Mouse (Mus musculus): ENCODE measurements around the gene Fam181a. TPM values are rescaled to one million over a fixed set of nuclear protein-coding genes. Genes with fewer than 3 reads are reported as not detected.

The Fam181a gene
- total RNA-seq (2017) = not detected in 3 replicates

DNA sequence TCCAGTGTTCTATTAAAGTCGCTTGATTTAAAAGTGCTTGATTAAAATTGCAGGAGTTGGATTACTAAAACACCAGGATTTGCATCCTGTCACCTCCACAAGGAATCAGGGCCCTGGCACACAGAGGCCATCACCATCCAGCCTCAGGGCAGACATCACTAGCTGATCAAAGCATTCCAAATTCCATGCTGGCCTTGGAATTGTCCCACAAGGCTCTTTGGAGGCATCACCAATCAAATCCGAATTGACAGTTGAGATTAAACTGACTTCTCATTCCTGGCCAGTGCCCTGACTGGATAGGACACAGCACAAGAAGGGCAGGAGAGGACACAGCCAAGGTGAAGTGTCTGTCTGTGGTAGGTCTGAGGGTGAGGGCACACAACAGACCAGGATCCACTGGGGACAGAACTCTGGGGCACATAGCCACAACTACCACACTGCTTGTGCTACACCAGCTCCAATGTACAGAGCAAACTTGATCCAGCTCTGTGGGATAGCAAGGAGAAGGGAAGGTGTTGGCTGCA, at the start of gene Fam181a:
TSS of gene Fam181a (plus strand) at position 232 of the 524 bp plus-strand sequence.
- no peak for ATAC-seq (replicated peaks; ENCODE audit: insufficient number of reproducible peaks, low FRiP score, low TSS enrichment, poor library complexity, severe bottlenecking)

- ATAC-seq (replicated peaks; ENCODE audit: insufficient number of reproducible peaks, low FRiP score, low TSS enrichment, poor library complexity, severe bottlenecking) = no peak
Observed at GRCm38 (mm10) chr12:103262017-103262865, 48.5 kb upstream of the Fam181a start.

DNA sequence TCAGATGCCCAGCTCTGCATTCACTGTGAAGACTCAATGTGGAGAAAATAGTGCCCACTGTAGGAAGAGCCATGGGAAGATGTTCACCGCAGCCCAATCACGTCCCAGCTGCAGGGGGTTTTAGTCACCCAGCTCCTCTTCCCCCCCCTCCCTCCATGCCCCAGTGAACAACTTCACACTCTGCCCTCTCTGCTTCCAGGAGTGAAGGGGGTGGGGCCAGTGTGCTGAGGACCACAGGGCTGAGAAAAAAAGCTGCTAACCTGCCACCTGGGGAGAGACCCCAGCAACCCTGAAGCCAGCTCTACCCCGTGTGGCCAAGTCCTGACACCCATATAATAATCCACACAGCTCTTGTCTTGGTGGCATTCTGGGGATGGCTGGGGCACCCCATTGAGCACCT, 44.2 kb upstream of the Fam181a start:
- ATAC-seq (replicated peaks; ENCODE audit: insufficient number of reproducible peaks, low FRiP score, low TSS enrichment, poor library complexity, severe bottlenecking) = no peak

GRCm38 (mm10) chr12:103272176-103272575, 38.6 kb upstream of the Fam181a start:
- ATAC-seq (replicated peaks; ENCODE audit: insufficient number of reproducible peaks, low FRiP score, low TSS enrichment, poor library complexity, severe bottlenecking) = no peak

GRCm38 (mm10) chr12:103273051-103273450, 37.7 kb upstream of the Fam181a start:
- ATAC-seq (replicated peaks; ENCODE audit: insufficient number of reproducible peaks, low FRiP score, low TSS enrichment, poor library complexity, severe bottlenecking) = no peak

DNA sequence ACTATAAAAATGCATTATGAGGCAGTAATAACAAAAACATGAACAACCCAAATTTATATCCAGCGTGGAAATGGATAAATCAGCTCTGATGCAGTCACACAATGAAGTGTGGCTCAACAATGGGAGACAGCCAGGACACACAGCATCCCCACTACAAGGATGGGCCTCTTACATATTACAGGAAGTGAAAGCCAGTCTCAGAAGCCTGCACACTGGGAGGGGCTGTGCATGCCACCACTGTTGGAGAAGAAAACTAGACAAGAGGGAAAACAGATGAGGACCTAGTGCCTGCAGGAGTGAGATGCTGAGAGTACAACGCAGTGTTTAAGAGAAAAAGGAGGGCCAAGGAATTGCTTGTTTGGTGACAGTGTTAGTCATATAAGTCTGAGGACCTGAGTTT, 37.0 kb upstream of the Fam181a start:
- no peak for ATAC-seq (replicated peaks; ENCODE audit: insufficient number of reproducible peaks, low FRiP score, low TSS enrichment, poor library complexity, severe bottlenecking)

- no peak for ATAC-seq (replicated peaks; ENCODE audit: insufficient number of reproducible peaks, low FRiP score, low TSS enrichment, poor library complexity, severe bottlenecking)
Observed at GRCm38 (mm10) chr12:103276422-103276821, 34.4 kb upstream of the Fam181a start.

DNA sequence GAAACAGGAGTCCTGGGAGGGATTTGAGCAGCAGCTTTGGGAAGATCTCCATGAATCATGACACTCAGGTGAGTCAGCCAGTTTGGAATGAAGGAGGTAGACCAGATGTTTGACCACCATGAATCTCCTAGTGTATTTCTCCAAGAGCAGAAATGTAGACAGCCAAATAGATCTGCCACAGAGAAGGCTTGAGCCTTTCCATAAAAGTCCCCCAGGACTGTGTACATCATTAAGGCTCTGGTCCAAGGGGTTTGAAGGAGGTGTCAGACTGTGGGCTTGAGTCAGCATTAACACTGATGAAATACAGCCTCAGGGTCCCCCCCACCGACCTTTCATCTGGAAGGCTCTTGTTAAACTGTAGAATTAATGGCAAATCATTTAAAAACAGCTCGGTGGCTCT, 29.3 kb upstream of the Fam181a start:
- no peak for ATAC-seq (replicated peaks; ENCODE audit: insufficient number of reproducible peaks, low FRiP score, low TSS enrichment, poor library complexity, severe bottlenecking)

- no peak for ATAC-seq (replicated peaks; ENCODE audit: insufficient number of reproducible peaks, low FRiP score, low TSS enrichment, poor library complexity, severe bottlenecking)
Observed at GRCm38 (mm10) chr12:103281912-103282311, 28.9 kb upstream of the Fam181a start.

GRCm38 (mm10) chr12:103282936-103283335, 27.8 kb upstream of the Fam181a start:
- 0 out of 2 replicates have a peak, but pooled peaks have one; percentile 21 for ATAC-seq (replicated peaks; ENCODE audit: insufficient number of reproducible peaks, low FRiP score, low TSS enrichment, poor library complexity, severe bottlenecking)

DNA sequence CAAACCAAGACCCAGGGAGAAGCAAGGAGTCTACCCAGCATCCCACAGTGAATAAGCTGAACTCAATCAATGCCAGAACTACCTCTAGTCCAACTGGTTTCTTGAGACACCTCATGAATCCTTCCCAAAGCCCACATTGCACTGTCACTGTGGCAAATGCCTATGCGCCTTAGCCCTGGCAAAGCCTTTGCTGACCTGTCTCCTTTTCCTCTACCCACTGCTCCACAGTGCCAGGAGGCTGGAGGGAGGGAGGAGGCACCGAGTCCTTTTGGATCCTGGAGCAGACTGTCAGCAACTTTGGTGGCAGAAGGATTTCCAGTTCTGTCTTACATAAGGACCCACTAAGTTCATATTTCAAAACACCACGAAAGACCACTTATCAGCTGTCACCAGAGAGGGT, 27.4 kb upstream of the Fam181a start:
- no peak for ATAC-seq (replicated peaks; ENCODE audit: insufficient number of reproducible peaks, low FRiP score, low TSS enrichment, poor library complexity, severe bottlenecking)

GRCm38 (mm10) chr12:103287276-103287675, 23.5 kb upstream of the Fam181a start:
- no peak for ATAC-seq (replicated peaks; ENCODE audit: insufficient number of reproducible peaks, low FRiP score, low TSS enrichment, poor library complexity, severe bottlenecking)

DNA sequence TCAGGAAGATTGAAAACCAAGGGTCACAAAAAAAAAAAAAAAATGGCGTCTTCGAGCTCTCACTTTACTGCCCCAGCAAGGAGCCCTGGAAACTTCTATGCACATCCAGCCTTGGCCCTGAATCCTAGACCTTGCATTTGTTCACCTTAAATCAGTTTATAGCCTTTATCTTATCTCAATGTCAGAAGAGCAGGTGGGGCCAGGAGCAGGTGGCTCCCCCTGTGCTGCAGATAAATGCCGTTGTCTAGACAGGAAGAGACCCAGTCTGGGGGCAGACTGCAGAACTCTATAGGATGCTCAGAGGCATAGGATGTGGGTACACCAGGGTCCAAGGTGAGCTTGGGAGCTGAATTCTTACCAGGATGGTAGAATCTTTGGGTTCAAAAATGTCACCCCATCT, 18.4 kb upstream of the Fam181a start:
- no peak for ATAC-seq (replicated peaks; ENCODE audit: insufficient number of reproducible peaks, low FRiP score, low TSS enrichment, poor library complexity, severe bottlenecking)

- ATAC-seq (replicated peaks; ENCODE audit: insufficient number of reproducible peaks, low FRiP score, low TSS enrichment, poor library complexity, severe bottlenecking) = no peak
Observed at GRCm38 (mm10) chr12:103296292-103296691, 14.5 kb upstream of the Fam181a start.

GRCm38 (mm10) chr12:103300493-103300892, 10.3 kb upstream of the Fam181a start:
- ATAC-seq (replicated peaks; ENCODE audit: insufficient number of reproducible peaks, low FRiP score, low TSS enrichment, poor library complexity, severe bottlenecking) = no peak

DNA sequence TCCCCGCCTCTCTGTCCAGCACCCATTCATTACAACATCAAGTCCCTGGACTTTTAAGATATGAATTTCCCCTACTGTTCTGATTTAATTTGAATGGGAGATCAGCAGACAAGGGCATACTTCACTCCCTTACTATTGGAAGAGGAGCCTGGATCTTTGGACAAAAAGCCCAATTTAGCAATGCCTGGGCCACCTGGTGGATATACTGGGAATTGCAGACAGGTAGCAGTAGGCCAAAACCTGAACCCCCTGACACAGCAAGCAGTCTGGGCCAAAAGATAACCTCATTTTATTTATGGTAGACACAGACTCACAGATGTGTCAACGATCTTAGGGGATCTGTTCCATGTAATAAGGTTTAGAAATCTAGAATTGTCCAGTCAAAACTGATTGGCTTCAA, 9.1 kb upstream of the Fam181a start:
- no peak for ATAC-seq (replicated peaks; ENCODE audit: insufficient number of reproducible peaks, low FRiP score, low TSS enrichment, poor library complexity, severe bottlenecking)

- no peak for ATAC-seq (replicated peaks; ENCODE audit: insufficient number of reproducible peaks, low FRiP score, low TSS enrichment, poor library complexity, severe bottlenecking)
Observed at GRCm38 (mm10) chr12:103302960-103303359, 7.8 kb upstream of the Fam181a start.

DNA sequence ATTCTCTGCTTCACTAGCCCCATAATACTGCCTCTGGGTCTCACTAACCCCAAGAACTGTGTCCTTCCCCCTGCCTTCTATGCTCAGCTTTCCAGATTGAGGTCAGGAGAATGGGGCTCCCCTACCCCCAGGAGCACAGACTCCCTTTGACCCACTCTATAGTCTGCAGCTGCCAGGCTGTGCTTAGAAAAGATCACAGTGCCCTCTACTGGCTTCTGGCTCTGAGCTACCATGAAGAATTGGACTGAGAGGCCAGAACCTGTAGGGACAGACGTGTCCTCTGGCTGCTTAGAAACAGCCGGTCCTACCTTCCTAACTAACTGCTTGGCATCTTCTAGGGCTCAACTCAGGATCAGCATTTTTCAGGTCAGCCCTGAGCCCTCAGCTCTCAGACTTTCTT, 4.6 kb upstream of the Fam181a start:
- no peak for ATAC-seq (replicated peaks; ENCODE audit: insufficient number of reproducible peaks, low FRiP score, low TSS enrichment, poor library complexity, severe bottlenecking)

DNA sequence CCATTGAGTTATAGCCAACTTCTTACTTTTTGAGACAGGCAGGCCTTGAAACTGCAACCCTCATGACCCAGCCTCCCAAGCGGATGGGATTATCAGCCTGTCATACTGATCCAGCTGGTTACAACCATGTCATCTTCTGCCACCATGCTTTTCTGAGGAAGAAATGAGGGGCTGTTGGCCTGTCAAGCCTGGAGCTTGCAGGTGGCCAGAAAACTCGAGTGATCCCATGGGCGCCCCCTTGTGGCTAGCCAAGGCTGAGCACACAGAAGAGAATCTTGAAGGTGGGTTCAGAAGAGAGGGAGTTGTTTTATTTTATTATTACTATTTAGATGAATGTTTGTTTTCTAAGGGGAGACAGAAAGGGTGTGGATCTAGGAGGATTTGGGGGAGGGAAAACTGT, 4.1 kb upstream of the Fam181a start:
- no peak for ATAC-seq (replicated peaks; ENCODE audit: insufficient number of reproducible peaks, low FRiP score, low TSS enrichment, poor library complexity, severe bottlenecking)

GRCm38 (mm10) chr12:103311921-103312320, 1.1 kb downstream of the Fam181a start:
- no peak for ATAC-seq (replicated peaks; ENCODE audit: insufficient number of reproducible peaks, low FRiP score, low TSS enrichment, poor library complexity, severe bottlenecking)

Measured in monocyte, adult 5-6 weeks (primary cell).